In genomic region chr11:32714230-32714629, GRCm38 (mm10) we compare ENCODE assay signal across 9 mouse cellular contexts.
DNase-seq lines count a peak whose midpoint lies in the region; ATAC-seq lines count a peak whose summit lies in the region.
"Had no signal": no experiment of that assay in that cellular context is flagged by ENCODE, and none has a peak within 500 bp of the region (broad histone marks: within the 10 kb centered on the region; RNA-seq: fewer than 3 reads in every experiment).

No protein-coding gene starts in this region.

- H3K36me3 ChIP-seq in hindbrain, embryonic 16.5 days (ENCODE audit: control insufficient read depth, insufficient read depth, low read length), result peaks cover 2% of the 10 kb centered on the region; the same call in 1 of the 2 replicates
- peaks cover 15% of the 10 kb centered on the region for H3K36me3 ChIP-seq in hindbrain, embryonic 13.5 days
- H3K36me3 ChIP-seq in embryonic facial prominence, embryonic 14.5 days (ENCODE audit: control insufficient read depth, insufficient read depth, low read length), result peaks cover 25% of the 10 kb centered on the region

- H3K9ac ChIP-seq in hindbrain, embryonic 16.5 days (ENCODE audit: low read depth, low read length), result no peak overlapping the region
- H3K9ac ChIP-seq in hindbrain, embryonic 13.5 days, result no peak overlapping the region
- no peak overlapping the region for H3K9ac ChIP-seq in embryonic facial prominence, embryonic 14.5 days (ENCODE audit: low read depth, low read length)
- H3K9ac ChIP-seq: limb, embryonic 13.5 days had no signal

- intact Hi-C loops in gastrocnemius, postnatal 36 days (cut with DNase I), result no loop called here

- peaks cover 4% of the 10 kb centered on the region for H3K4me1 ChIP-seq in hindbrain, embryonic 16.5 days (ENCODE audit: control insufficient read depth, insufficient read depth, low read depth, low read length)
- peaks cover 24% of the 10 kb centered on the region for H3K4me1 ChIP-seq in hindbrain, embryonic 13.5 days (replicated peaks)
- peaks cover 6% of the 10 kb centered on the region for H3K4me1 ChIP-seq in embryonic facial prominence, embryonic 14.5 days (ENCODE audit: control insufficient read depth, insufficient read depth, low read length)

- H3K4me2 ChIP-seq in hindbrain, embryonic 16.5 days (ENCODE audit: low read length), result no peak overlapping the region
- H3K4me2 ChIP-seq in hindbrain, embryonic 13.5 days, result no peak overlapping the region
- no peak overlapping the region for H3K4me2 ChIP-seq in embryonic facial prominence, embryonic 14.5 days (ENCODE audit: low read depth, low read length)
- H3K4me2 ChIP-seq: limb, embryonic 13.5 days had no signal

- H3K27ac ChIP-seq in hindbrain, embryonic 16.5 days (ENCODE audit: low read depth, low read length), result no peak overlapping the region
- no peak overlapping the region for H3K27ac ChIP-seq in hindbrain, embryonic 13.5 days
- H3K27ac ChIP-seq in embryonic facial prominence, embryonic 14.5 days (replicated peaks; ENCODE audit: low read depth, low read length), result no peak overlapping the region
- H3K27ac ChIP-seq: limb, embryonic 13.5 days had no signal

- DNase-seq in spleen, postnatal 36 days (ENCODE audit: low spot score in 2 of 2), result peak; percentile 12 to 15
- DNase-seq in spleen, postnatal 4 days (ENCODE audit: low spot score in 2 of 2), result no peak
- DNase-seq in embryonic facial prominence, embryonic 14.5 days (ENCODE audit: low spot score), result peak; percentile 83
- DNase-seq in retina, embryonic 14.5 days (ENCODE audit: low spot score), result peak; percentile 74
- no peak for DNase-seq in gastrocnemius, postnatal 36 days

- peak; percentile 56; the same call in 1 of the 2 replicates for ATAC-seq in hindbrain, embryonic 16.5 days
- no peak for ATAC-seq in hindbrain, embryonic 13.5 days (ENCODE audit: low FRiP score)
- peak; percentile 81 for ATAC-seq in embryonic facial prominence, embryonic 14.5 days (ENCODE audit: low read depth)
- no peak for ATAC-seq in megakaryocyte, adult 5-6 weeks (ENCODE audit: poor library complexity, severe bottlenecking)

- 66% methylated on average over 5 of the region's 5 CpGs for WGBS in hindbrain, embryonic 16.5 days
- WGBS in hindbrain, embryonic 13.5 days, result 63% methylated on average over 5 of the region's 5 CpGs
- 39% methylated on average over 5 of the region's 5 CpGs for WGBS in embryonic facial prominence, embryonic 14.5 days

- H3K27me3 ChIP-seq in hindbrain, embryonic 16.5 days (replicated peaks; ENCODE audit: control insufficient read depth, insufficient read depth, low read length), result no peaks in the 10 kb centered on the region
- no peaks in the 10 kb centered on the region for H3K27me3 ChIP-seq in hindbrain, embryonic 13.5 days
- no peaks in the 10 kb centered on the region for H3K27me3 ChIP-seq in embryonic facial prominence, embryonic 14.5 days (replicated peaks; ENCODE audit: control insufficient read depth, insufficient read depth, low read length)
- H3K27me3 ChIP-seq: limb, embryonic 13.5 days had no signal

- no peak overlapping the region for H3K4me3 ChIP-seq in hindbrain, embryonic 16.5 days (ENCODE audit: low read length)
- no peak overlapping the region for H3K4me3 ChIP-seq in hindbrain, embryonic 13.5 days
- no peak overlapping the region for H3K4me3 ChIP-seq in embryonic facial prominence, embryonic 14.5 days (ENCODE audit: low read depth, low read length)
- H3K4me3 ChIP-seq: limb, embryonic 13.5 days had no signal

- no peaks in the 10 kb centered on the region for H3K9me3 ChIP-seq in hindbrain, embryonic 16.5 days (ENCODE audit: control insufficient read depth, low read length)
- no peaks in the 10 kb centered on the region for H3K9me3 ChIP-seq in hindbrain, embryonic 13.5 days
- no peaks in the 10 kb centered on the region for H3K9me3 ChIP-seq in embryonic facial prominence, embryonic 14.5 days (ENCODE audit: control insufficient read depth, low read length)
- H3K9me3 ChIP-seq: limb, embryonic 13.5 days had no signal

Comparison
In these comparisons a context has a peak if more than half of its experiments do, and no peak if none do; other contexts are left out.
1. ATAC-seq: peak in hindbrain, embryonic 16.5 days (single experiment) and embryonic facial prominence, embryonic 14.5 days (single experiment); none in hindbrain, embryonic 13.5 days (single experiment) and megakaryocyte, adult 5-6 weeks (single experiment).
2. DNase-seq: peak in spleen, postnatal 36 days (2 of 2), embryonic facial prominence, embryonic 14.5 days (single experiment) and retina, embryonic 14.5 days (single experiment); none in spleen, postnatal 4 days (0 of 2) and gastrocnemius, postnatal 36 days (0 of 2).